Mouse (Mus musculus): ENCODE results near the gene Celf1. TPM values are rescaled to one million over a fixed set of nuclear protein-coding genes. Genes with fewer than 3 reads are reported as not detected.

The Celf1 gene
- polyA plus RNA-seq, 1 experiment from 2014 or later: 78.8 TPM

GRCm38 (mm10) chr2:91068162-91068871 lies 128.1 kb downstream of the Celf1 start:
- peaks cover 2% of the 10 kb centered on the region; the same call in 1 of the 2 replicates for H3K4me1 ChIP-seq (replicated peaks; ENCODE audit: control insufficient read depth, insufficient read depth, low read length)
- ATAC-seq (ENCODE audit: low FRiP score): no peak
- H3K36me3 ChIP-seq (ENCODE audit: control insufficient read depth, insufficient read depth, low read length): peaks cover 6% of the 10 kb centered on the region; the same call in 1 of the 2 replicates
- H3K27ac ChIP-seq (ENCODE audit: low read depth, low read length): no peak overlapping the region
- no peak overlapping the region for H3K9ac ChIP-seq (ENCODE audit: low read depth, low read length)
- no peak overlapping the region for H3K4me3 ChIP-seq (ENCODE audit: low read depth, low read length)
- no peak overlapping the region; the same call in 1 of the 2 replicates for H3K4me2 ChIP-seq (replicated peaks; ENCODE audit: low read depth, low read length)
- no peak for DNase-seq (ENCODE audit: low spot score)
- no peaks in the 10 kb centered on the region for H3K27me3 ChIP-seq (ENCODE audit: control insufficient read depth, insufficient read depth, low read length)
- H3K9me3 ChIP-seq (ENCODE audit: control insufficient read depth, low read length): no peaks in the 10 kb centered on the region
- WGBS: 60% methylated on average over 13 of the region's 13 CpGs

- Histone ChIP-seq H3K9me3 (ENCODE audit: control insufficient read depth, low read length) (no peaks in the 10 kb centered on the region), H3K27me3 (ENCODE audit: control insufficient read depth, insufficient read depth, low read length) (no peaks in the 10 kb centered on the region), H3K27ac (ENCODE audit: low read depth, low read length) (no peak overlapping the region), H3K4me3 (ENCODE audit: low read depth, low read length) (no peak overlapping the region), H3K36me3 (ENCODE audit: control insufficient read depth, insufficient read depth, low read length) (peaks cover 5% of the 10 kb centered on the region; the same call in 1 of the 2 replicates), H3K4me2 (replicated peaks; ENCODE audit: low read depth, low read length) (peak overlapping the region; percentile 76; the same call in 1 of the 2 replicates), H3K9ac (ENCODE audit: low read depth, low read length) (no peak overlapping the region), H3K4me1 (replicated peaks; ENCODE audit: control insufficient read depth, insufficient read depth, low read length) (peaks cover 2% of the 10 kb centered on the region; the same call in 1 of the 2 replicates)
- 46% methylated on average over 6 of the region's 6 CpGs for WGBS
- ATAC-seq (ENCODE audit: low FRiP score): no peak
- no peak for DNase-seq (ENCODE audit: low spot score)
These were observed 128.6 kb downstream of the Celf1 start for GRCm38 (mm10) chr2:91068872-91069165.

Other genes starting within 250 kb of the Celf1 start
- gene Fnbp4, start 195.0 kb upstream of the Celf1 start, polyA plus RNA-seq (2014; fragmentation: Nextera tagmentation; extraction: Ambion mirVana): 109 and 110 TPM in 2 replicates
- gene Agbl2, start 157.7 kb upstream of the Celf1 start, polyA plus RNA-seq (2014; fragmentation: Nextera tagmentation; extraction: Ambion mirVana): 1.3 and 1.8 TPM in 2 replicates
- gene Mtch2, start 93.2 kb upstream of the Celf1 start, polyA plus RNA-seq (2014; fragmentation: Nextera tagmentation; extraction: Ambion mirVana): 284 TPM in 2 replicates
- gene C1qtnf4, start 54.5 kb upstream of the Celf1 start, polyA plus RNA-seq (2014; fragmentation: Nextera tagmentation; extraction: Ambion mirVana): 15.1 and 21.2 TPM in 2 replicates
- gene Kbtbd4, start 35.6 kb upstream of the Celf1 start, polyA plus RNA-seq (2014; fragmentation: Nextera tagmentation; extraction: Ambion mirVana): 46.0 and 49.3 TPM in 2 replicates
- 215 and 217 TPM in 2 replicates for gene Ndufs3, start 35.6 kb upstream of the Celf1 start, polyA plus RNA-seq (2014; fragmentation: Nextera tagmentation; extraction: Ambion mirVana)
- gene Rapsn, start 95.2 kb downstream of the Celf1 start, polyA plus RNA-seq (2014; fragmentation: Nextera tagmentation; extraction: Ambion mirVana): 0.60 and 1.4 TPM in 2 replicates
- gene Psmc3, start 113.6 kb downstream of the Celf1 start, polyA plus RNA-seq (2014; fragmentation: Nextera tagmentation; extraction: Ambion mirVana): 376 and 394 TPM in 2 replicates
- 16.4 and 17.9 TPM in 2 replicates for gene Slc39a13, start 130.0 kb downstream of the Celf1 start, polyA plus RNA-seq (2014; fragmentation: Nextera tagmentation; extraction: Ambion mirVana)
- 2.6 and 3.0 TPM in 2 replicates for gene Spi1, start 142.0 kb downstream of the Celf1 start, polyA plus RNA-seq (2014; fragmentation: Nextera tagmentation; extraction: Ambion mirVana)
- not detected in 2 replicates for gene Mybpc3, start 177.8 kb downstream of the Celf1 start, polyA plus RNA-seq (2014; fragmentation: Nextera tagmentation; extraction: Ambion mirVana)
- 18.6 and 23.7 TPM in 2 replicates for gene Madd, start 243.5 kb downstream of the Celf1 start, polyA plus RNA-seq (2014; fragmentation: Nextera tagmentation; extraction: Ambion mirVana)

Data from hindbrain, embryonic 11.5 days (tissue).